Mouse (Mus musculus): ENCODE results near the gene Med10. TPM values are rescaled to one million over a fixed set of nuclear protein-coding genes. Genes with fewer than 3 reads are reported as not detected.

The Med10 gene
- total RNA-seq, 2 experiments from 2014 or later = 52.3 to 67.8 TPM

DNA sequence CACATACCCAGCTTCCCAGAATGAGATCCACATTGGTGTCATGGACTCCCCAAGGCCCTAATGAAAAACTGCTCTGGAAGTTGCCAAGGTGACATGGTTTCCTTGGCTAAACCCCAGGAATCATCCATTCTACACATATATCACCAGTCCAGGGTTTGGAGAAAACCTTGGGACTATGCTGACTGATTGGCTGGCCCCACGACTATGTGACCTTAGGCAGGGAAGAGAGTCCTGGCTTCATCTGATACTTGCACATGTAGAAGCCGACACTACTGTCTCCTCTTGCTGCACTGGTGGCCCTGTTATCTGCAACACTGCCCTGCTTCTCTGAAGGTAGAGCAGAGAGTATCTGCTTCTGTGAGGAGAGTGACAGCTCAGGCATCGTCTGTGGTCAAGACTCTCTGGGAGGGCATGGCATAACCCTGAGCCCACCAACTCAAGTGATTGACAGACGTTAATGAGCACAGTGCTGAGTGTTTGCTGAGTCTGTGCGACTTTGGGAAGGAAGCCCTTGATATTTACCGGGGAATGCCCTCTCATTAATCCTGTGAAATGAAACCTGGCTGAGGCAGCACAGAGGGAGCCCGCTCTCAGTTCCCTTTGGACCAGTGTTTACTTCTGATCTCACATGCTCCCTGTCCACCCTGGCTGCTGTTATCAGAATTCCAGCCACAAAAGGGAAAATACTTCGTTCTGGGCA, 23.4 kb downstream of the Med10 start:
- ATAC-seq (ENCODE audit: poor library complexity, severe bottlenecking) = no peak

DNA sequence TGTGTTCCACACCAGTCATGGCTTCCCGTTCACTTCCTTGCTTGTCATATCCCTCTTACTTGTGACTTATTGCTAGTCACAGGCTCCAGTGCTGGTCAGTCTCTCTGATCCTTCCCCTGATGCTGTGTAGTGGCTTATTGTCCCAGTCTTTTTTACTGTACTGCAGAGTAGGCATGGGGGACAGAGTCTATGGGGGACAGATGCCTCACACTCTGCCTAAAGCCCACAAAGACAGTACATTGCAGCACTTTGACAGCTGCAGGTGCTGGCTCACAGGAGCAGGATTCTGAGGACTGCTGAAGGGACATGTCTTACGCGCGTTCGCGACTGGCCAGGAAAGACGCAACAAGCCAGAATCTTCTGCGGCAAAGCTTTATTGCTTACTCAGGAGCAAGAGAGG, 28.4 kb downstream of the Med10 start:
- no peak for ATAC-seq (ENCODE audit: poor library complexity, severe bottlenecking)

DNA sequence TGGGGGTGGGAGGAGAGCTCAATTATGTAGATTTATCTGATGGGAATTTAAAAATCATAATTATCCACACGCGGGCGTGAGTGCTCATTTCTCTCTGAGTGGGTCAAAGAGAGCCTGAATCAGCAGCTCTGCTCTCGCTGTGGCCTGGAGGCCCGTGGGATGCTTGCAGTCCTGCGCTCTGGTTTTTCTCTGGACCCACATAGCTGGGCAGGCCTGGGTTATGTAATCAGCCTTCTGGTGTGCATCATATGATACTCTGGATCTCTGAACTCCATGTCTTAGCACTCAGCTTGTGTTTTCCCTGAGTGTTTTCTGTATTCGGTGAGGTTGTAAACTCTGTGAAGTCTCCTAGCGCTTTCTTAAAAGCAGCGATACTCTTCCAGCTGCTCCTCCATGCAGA, 30.4 kb downstream of the Med10 start:
- ATAC-seq (ENCODE audit: poor library complexity, severe bottlenecking) = no peak

DNA sequence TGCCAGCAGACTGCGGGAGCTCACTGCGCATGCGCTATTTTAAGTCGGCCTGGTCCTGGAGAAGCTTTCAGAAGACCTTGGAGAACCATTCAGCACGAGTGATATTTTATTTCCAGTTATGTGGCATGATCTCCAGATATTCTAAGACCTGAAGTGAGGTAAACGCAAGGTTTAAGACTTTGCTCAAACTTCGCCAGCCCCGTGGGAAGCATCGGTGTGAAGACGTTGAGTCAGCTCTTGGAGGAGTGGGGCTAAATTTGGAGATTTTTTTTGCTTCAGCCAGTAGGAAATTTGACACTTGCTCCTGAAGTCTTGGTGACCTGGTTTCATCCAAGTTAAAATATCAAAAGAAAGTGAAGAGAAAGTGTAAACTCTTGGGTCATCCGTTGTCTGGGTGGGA, 31.2 kb downstream of the Med10 start:
- ATAC-seq (ENCODE audit: poor library complexity, severe bottlenecking) = no peak

DNA sequence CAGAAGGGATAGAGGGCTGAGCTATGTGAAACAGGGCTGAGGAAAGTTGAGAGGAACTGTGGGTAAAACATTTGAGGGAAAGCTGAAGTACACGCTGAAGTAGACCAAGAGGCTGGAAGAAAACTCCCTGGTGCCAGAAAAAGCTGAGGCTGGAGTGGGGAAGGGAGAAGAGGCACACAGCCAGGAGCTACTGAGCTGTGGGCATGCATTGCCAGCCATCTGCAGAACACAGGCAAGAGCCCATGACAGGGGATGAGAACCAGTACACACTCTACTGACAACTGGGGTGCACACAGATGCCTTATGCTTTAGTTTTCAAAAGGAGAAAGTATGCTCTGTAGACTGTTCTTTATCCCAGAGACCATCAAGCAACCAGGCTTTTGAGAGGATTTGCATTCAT, 43.4 kb downstream of the Med10 start:
- no peak for ATAC-seq (ENCODE audit: poor library complexity, severe bottlenecking)

DNA sequence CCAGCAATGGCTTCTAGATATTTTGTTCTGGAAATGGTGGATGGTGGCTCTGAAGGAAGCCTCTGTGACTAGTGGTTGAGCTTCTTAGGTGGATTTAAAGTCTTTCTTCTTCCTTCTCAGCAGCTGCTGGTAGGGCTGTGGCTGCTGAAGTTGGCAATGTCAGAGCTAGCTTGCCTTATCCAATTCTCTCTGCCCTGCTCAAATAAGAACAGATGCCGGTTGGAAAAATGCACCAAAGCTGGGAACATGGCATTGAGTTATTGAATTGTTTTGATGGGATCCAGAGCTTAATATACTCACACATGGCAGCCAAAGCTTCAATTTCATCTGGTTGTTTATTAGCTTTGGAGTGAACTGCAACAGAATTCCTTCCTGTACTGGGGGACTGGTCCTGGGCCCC, 47.4 kb downstream of the Med10 start:
- no peak for ATAC-seq (ENCODE audit: poor library complexity, severe bottlenecking)

DNA sequence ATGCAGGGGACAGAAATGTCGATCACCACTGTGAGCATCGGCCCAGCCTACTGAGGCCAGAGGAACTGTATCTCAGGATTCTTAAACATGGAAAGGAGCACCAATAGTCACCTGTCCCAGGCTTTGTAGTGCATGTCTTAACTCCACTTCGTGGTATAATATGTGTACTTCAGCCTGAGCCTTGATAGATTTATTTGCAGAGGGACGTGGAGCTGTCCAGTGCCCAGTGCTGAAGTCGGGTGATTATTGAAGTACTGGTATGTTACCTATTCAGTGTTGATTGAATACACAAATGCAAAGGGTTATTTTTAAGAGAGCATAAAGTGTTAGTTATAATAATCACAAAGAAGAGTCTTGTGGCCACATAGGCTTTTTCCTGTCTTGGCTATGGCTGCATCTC, 50.1 kb downstream of the Med10 start:
- no peak for ATAC-seq (ENCODE audit: poor library complexity, severe bottlenecking)

DNA sequence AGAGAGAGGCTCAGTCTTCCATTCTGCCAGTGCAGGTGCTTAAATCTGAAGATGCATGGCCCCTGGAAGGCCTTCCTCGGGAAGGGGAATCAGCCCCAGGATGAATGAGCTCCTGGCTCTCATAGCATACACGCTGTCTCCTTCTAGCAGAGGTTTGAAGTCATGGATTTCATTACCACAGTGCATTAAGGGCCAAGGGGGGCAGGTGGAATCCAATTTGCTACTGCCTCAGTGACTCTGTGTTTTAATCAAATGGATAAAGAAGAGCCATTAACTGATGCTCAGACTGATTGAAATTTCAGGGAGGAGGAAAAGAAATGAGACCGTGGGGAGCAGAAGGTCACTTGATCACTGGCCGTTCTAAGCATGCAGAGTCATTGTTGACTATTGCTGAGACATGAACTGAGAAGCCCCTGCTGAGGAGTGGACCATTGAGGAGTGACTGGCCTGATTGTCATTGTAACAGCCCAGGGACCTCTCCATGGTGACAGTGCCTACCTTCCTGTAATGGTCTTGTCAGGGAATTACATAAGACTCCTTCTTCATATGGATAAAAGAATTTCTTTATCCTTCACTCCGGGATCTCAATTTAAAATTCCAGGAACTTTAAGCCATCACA, 51.3 kb downstream of the Med10 start:
- ATAC-seq (ENCODE audit: poor library complexity, severe bottlenecking) = no peak

DNA sequence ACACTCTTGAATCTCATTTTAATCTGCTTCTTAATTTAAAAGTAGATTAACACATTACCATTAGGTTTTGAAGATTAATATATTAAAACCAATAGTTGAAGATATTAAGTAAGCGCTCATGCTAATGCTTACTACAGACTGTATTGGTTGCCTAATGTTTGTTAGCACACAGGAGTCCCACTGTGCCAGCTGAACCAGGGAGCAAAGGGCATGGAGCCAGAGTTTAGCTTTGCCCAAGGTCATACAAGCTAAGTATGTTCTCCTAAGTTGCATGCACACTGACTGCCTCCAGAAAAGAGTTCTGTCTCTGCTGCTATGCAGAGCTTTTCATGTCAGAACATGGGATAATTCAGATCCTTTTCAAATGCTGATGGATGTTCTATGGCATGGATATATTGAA, 53.7 kb downstream of the Med10 start:
- ATAC-seq (ENCODE audit: poor library complexity, severe bottlenecking) = no peak

DNA sequence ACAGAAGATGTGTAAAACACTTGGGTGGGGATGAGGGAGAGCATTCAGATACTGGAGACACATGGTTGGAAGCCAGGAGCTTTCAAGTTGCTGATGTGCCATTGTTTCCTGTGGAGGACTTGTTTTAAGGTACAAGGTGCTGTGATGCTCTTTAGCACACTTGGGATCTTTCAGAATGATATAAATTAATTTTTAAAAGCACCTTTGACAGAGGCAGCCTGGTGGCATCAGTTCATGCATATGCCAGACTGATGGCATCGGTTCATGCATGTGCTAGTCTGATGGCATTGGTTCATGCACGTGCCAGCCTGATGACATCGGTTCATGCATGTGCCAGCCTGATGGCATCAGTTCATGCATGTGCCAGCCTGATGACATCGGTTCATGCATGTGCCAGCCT, 60.1 kb downstream of the Med10 start:
- ATAC-seq (ENCODE audit: poor library complexity, severe bottlenecking) = no peak

DNA sequence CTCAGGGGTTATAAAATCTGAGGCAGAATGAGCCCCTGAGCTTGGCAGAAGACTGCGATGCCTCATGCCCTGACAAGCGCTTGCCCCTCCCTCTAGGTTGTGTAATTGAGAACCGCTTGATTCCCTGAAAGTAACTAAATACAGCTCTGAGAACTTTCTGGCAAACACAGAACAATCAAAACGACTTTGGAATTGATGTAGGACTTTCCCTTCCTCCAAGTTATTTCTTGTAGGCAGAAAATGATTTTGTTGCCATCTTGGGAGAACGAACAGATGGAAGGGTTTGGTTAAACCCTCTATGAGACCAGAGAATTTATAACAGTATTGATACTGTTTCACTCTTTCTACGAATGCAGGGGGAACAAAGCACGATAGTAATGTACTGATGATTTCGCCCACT, 62.7 kb downstream of the Med10 start:
- no peak for ATAC-seq (ENCODE audit: poor library complexity, severe bottlenecking)

Other genes starting within 250 kb of the Med10 start
- gene Srd5a1, start 191.0 kb upstream of the Med10 start, total RNA-seq (2015) = 1.7 and 2.1 TPM in 2 replicates
- 2.9 and 3.0 TPM in 2 replicates for gene Srd5a1, start 191.0 kb upstream of the Med10 start, total RNA-seq (2017)
- not detected in 2 replicates for gene Ube2ql1, start 62.5 kb upstream of the Med10 start, total RNA-seq (2015)
- gene Ube2ql1, start 62.5 kb upstream of the Med10 start, total RNA-seq (2017) = not detected in 2 replicates